Mouse (Mus musculus): ENCODE measurements around the gene Vcpkmt. TPM values are rescaled to one million over a fixed set of nuclear protein-coding genes. Genes with fewer than 3 reads are reported as not detected.

Gene Vcpkmt
- polyA plus RNA-seq (2012; rRNA removed): 4.8 and 6.3 TPM in 2 replicates

GRCm38 (mm10) chr12:69582613-69583269 is at the start of gene Vcpkmt:
TSS of gene Vcpkmt (minus strand) at chr12:69583028.

Other genes with a start within 250 kb of the Vcpkmt start
- 2.2 and 2.3 TPM in 2 replicates for gene Nemf, start 225.9 kb downstream of the Vcpkmt start, polyA plus RNA-seq (2012; rRNA removed)
- gene Arf6, start 210.9 kb downstream of the Vcpkmt start, polyA plus RNA-seq (2012; rRNA removed): 430 and 482 TPM in 2 replicates
- 6.8 and 9.5 TPM in 2 replicates for gene Gm9887, start 210.6 kb downstream of the Vcpkmt start, polyA plus RNA-seq (2012; rRNA removed)
- gene Sos2, start 98.8 kb upstream of the Vcpkmt start, polyA plus RNA-seq (2012; rRNA removed): 8.9 and 11.4 TPM in 2 replicates
- gene L2hgdh, start 141.8 kb upstream of the Vcpkmt start, polyA plus RNA-seq (2012; rRNA removed): 3.3 and 3.7 TPM in 2 replicates
- gene Atp5s, start 141.9 kb upstream of the Vcpkmt start, polyA plus RNA-seq (2012; rRNA removed): 16.8 and 17.5 TPM in 2 replicates
- gene Cdkl1, start 208.2 kb upstream of the Vcpkmt start, polyA plus RNA-seq (2012; rRNA removed): 1.1 and 1.5 TPM in 2 replicates

Measured in colon, adult 2 months (tissue).